Mouse (Mus musculus) G1E (cell line): Measurements from ENCODE around the gene 2010111I01Rik. TPM values are rescaled to one million over a fixed set of nuclear protein-coding genes. Genes with fewer than 3 reads are reported as not detected.
"Not testable (repeated sequence)": the region's sequence is repeated elsewhere in the genome, so short reads cannot be mapped to it uniquely, and the experiment has no call there.

Source experiments
- ATAC-seq: 2 replicates; pipeline ENCODE4 v1.8.0; 2016; ENCODE audit warnings: mild to moderate bottlenecking; ENCODE audit not compliant: insufficient number of reproducible peaks, poor library complexity, low FRiP score, severe bottlenecking; ENCODE audit errors: extremely low read depth
- DNase-seq: peaks from one replicate; pipeline ENCODE4 v3.0.0; 2012; ENCODE audit warnings: low spot score
- H3K27me3 ChIP-seq: 2 replicates; pipeline ENCODE4 v1.6.1; 2012; ENCODE audit warnings: mild to moderate bottlenecking, low read length, inconsistent platforms; ENCODE audit not compliant: insufficient read depth
- H3K36me3 ChIP-seq: replicated peaks from 2 replicates; pipeline ENCODE3; 2012; ENCODE audit warnings: mild to moderate bottlenecking, inconsistent platforms
- H3K4me1 ChIP-seq: 2 replicates; pipeline ENCODE4 v1.6.1; 2012; ENCODE audit warnings: low read depth, low read length, inconsistent platforms, mixed read lengths; ENCODE audit not compliant: insufficient read depth
- H3K4me3 ChIP-seq: 2 replicates; pipeline ENCODE4 v1.5.1; 2012; ENCODE audit warnings: low read depth, mild to moderate bottlenecking, inconsistent platforms, low read length, moderate library complexity, mixed read lengths
- H3K9me3 ChIP-seq: replicated peaks from 2 replicates; pipeline ENCODE4 v1.6.1; 2012; ENCODE audit warnings: inconsistent platforms
- CTCF ChIP-seq: IDR thresholded peaks from 2 replicates; pipeline ENCODE4 v1.5.1; 2012; ENCODE audit warnings: low read depth, low read length, inconsistent platforms, mixed read lengths
- GATA1 ChIP-seq: IDR thresholded peaks from 2 replicates; pipeline ENCODE4 v1.6.1; 2012; ENCODE audit warnings: borderline replicate concordance, low read length, inconsistent platforms, mixed read lengths
- GATA2 ChIP-seq: IDR thresholded peaks from 2 replicates; pipeline ENCODE4 v1.6.1; 2012; ENCODE audit warnings: low read depth, low read length, inconsistent platforms, borderline replicate concordance
- POLR2AphosphoS5 ChIP-seq: IDR thresholded peaks from 2 replicates; pipeline ENCODE4 v1.6.1; 2012; ENCODE audit warnings: low read depth, low read length, inconsistent platforms; ENCODE audit not compliant: insufficient replicate concordance
- TAL1 ChIP-seq: conservative IDR thresholded peaks from 2 replicates; pipeline ENCODE4 v1.6.1; 2012; ENCODE audit warnings: low read depth, low read length, inconsistent platforms, mixed read lengths
- polyA plus RNA-seq: library from polyadenylated mRNA; stranded (reverse); fragments of >175 nt; gene quantifications from 2 replicates; pipeline ENCODE4 v1.2.3, GENCODE M21; 2012
- total RNA-seq, 2 experiments: library from RNA; stranded (forward) in 1 of 2; stranded (reverse) in 1 of 2; fragments of 200-1000 nt in 1 of 2; fragments of >200 nt in 1 of 2; fragmentation: Nextera tagmentation in 1 of 2; gene quantifications; 2 replicates each; pipeline ENCODE4 v1.2.3; 2014 to 2017

2010111I01Rik gene
- total and polyA plus RNA-seq, 3 experiments: 14.7 to 57.2 (median 22.2) TPM

DNA sequence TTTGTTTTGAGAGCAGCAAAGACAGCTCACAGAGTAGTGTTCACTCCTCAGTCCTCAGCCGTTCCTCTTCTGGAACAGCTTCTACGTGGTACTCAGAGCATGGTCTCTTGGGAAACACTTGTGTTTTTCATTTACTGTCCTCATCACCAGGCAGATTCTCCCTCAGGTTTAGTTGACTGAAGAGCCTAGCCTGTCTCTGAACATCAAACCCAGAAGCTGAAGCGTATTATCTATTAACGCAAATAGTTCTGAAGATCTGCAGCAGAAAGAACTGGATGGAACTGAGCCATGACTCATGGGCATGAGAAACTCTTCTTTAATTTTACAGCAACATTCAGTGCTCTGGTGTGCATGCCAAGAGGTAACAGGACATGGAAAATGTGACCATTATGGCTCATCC is 385.4 kb downstream of the 2010111I01Rik start:
- no peaks in the 10 kb centered on the region for H3K9me3 ChIP-seq
- DNase-seq (no peak), ATAC-seq (no peak)
- H3K4me1 ChIP-seq: peaks cover 5% of the 10 kb centered on the region; the same call in 1 of the 2 replicates
- TF ChIP-seq TAL1 (no peak), POLR2AphosphoS5 (no peak), CTCF (no peak), GATA2 (no peak), GATA1 (no peak)
- no peak overlapping the region for H3K4me3 ChIP-seq
- peaks cover 7% of the 10 kb centered on the region for H3K36me3 ChIP-seq
- no peaks in the 10 kb centered on the region for H3K27me3 ChIP-seq

DNA sequence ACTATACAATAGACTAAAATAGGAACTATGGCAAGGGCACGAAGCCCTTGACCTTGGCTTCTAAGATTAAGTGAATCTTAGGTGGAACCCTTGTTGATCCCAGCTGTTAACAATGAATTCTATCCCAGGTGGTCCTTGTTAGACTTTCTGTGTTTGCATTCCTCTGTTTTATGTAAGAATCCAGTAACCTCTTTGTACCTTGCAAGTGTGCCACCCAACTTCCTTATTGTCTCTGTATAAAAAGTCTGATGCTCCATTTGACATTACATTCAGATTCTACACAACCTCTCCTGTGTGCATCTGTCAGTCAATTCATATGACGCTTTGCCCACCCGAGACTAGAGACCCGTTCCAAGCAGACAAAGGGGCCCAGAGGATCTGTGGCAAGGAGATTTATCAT is 388.6 kb downstream of the 2010111I01Rik start:
- not testable (repeated sequence) for ATAC-seq, H3K36me3 ChIP-seq, H3K4me1 ChIP-seq, DNase-seq, H3K9me3 ChIP-seq, H3K27me3 ChIP-seq, H3K4me3 ChIP-seq

DNA sequence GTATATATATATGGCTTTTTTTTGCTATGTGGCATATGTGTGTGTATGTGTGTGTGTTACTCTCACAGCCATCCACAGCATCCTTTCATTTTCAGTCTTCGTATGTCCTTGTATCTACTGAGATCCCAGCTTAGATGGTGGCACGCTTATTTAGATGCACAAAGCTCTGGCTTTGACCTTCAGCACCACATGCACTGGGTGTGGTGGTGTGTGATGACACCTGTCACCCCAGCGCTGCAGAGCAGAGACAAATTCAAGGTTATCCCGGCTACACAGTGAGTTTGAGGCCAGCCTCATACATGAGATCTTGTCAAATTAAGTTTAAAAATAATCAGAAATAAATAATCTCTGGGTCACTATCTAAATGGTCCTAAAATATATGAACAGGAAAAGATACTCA is 391.4 kb downstream of the 2010111I01Rik start:
- no peak for ATAC-seq
- no peak for DNase-seq
- no peak for TF ChIP-seq POLR2AphosphoS5
- TF ChIP-seq CTCF: no peak
- TF ChIP-seq GATA2: no peak
- no peak for TF ChIP-seq TAL1
- TF ChIP-seq GATA1: no peak
- H3K9me3 ChIP-seq: no peaks in the 10 kb centered on the region
- no peaks in the 10 kb centered on the region for H3K27me3 ChIP-seq
- H3K4me1 ChIP-seq: peaks cover 7% of the 10 kb centered on the region; the same call in 1 of the 2 replicates
- peaks cover 15% of the 10 kb centered on the region for H3K36me3 ChIP-seq
- H3K4me3 ChIP-seq: no peak overlapping the region

DNA sequence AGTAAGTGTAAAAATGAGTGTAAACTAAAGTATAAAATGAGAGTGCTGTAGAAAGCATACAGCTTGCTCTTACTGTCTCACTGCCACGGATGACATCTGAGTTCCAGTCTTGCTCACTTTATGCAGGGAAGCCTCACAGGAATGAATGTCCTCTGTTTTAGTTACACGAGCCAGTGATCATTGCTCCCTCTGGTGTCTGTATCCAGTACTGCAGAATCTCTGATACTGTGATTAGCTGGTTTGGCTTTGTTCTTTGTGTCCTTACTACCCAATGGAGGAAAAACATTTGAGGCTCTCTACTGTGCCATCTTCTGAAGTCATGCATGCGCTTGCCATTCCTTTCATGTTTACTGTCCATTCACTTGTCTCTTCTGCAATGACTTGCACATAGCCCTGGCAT is 391.9 kb downstream of the 2010111I01Rik start:
- H3K4me3 ChIP-seq: no peak overlapping the region
- TF ChIP-seq CTCF (peak; percentile 90), TAL1 (no peak)
- H3K9me3 ChIP-seq: no peaks in the 10 kb centered on the region
- no peaks in the 10 kb centered on the region for H3K27me3 ChIP-seq
- no peak for DNase-seq
- peak; percentile 57; the same call in 1 of the 2 replicates for ATAC-seq
- peaks cover 10% of the 10 kb centered on the region; the same call in 1 of the 2 replicates for H3K4me1 ChIP-seq
- peaks cover 15% of the 10 kb centered on the region for H3K36me3 ChIP-seq

DNA sequence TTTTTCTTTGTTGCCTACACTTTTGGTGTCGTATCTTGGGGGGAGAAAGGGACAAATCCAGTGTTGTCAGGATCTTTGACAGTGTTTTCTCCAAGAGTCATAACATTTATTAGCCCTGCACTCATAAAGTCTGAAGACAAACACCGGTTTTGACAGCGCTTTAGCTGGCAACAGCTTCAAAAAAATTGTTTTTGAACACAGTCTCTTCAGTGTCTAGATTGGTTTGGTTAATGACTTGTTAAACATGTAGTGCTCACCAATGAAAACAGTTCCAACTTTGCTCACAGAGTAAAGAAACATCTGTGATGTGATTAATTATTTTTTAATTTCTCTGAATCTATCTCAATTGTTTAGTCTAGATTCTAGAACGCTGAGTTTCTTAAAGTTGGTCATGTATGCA is 394.7 kb downstream of the 2010111I01Rik start:
- Histone ChIP-seq H3K4me1 (peaks cover 21% of the 10 kb centered on the region), H3K36me3 (peaks cover 15% of the 10 kb centered on the region), H3K4me3 (no peak overlapping the region), H3K9me3 (no peaks in the 10 kb centered on the region), H3K27me3 (no peaks in the 10 kb centered on the region)
- ATAC-seq (no peak), DNase-seq (no peak)
- TF ChIP-seq GATA1 (no peak), POLR2AphosphoS5 (no peak), CTCF (no peak), TAL1 (no peak), GATA2 (no peak)

DNA sequence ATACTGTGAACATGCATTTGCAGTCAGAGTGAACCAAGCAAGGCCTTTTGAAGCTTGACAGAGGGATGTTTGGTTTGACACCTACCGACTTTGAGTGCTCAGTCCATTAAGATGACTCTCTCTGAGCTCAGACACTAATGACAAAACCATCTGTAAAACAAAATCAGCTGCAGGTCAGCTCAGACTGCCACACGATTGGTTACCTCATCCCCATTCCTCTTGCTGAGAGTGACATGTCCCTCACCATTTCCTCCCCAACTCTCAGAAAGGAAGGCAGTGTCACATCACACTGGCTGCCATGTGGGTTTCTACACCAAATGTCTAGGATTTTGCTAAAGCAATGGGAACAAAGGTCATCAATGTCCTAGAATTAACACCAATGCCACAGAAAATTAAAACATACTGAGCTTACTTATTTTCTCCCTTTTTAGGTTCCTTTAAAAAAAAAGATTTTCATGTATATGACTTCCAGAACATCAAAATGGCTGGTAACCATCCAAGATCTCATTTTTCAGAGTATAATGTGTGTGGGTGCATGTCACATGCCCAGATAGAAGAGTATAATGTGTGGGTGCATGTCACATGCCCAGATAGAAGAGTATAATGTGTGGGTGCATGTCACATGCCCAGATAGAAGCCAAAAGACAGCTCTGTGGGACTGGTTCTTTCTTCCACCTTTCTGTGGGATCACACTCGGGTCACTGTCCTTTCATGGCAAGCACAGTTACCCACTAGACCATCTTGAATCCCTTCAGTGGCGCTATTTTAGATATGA is 395.6 kb downstream of the 2010111I01Rik start:
- H3K9me3 ChIP-seq: no peaks in the 10 kb centered on the region
- H3K36me3 ChIP-seq: peaks cover 15% of the 10 kb centered on the region
- no peaks in the 10 kb centered on the region for H3K27me3 ChIP-seq
- TF ChIP-seq GATA1 (no peak), GATA2 (no peak), TAL1 (no peak), CTCF (no peak), POLR2AphosphoS5 (no peak)
- peaks cover 21% of the 10 kb centered on the region for H3K4me1 ChIP-seq
- H3K4me3 ChIP-seq: no peak overlapping the region
- DNase-seq: no peak
- ATAC-seq: no peak

DNA sequence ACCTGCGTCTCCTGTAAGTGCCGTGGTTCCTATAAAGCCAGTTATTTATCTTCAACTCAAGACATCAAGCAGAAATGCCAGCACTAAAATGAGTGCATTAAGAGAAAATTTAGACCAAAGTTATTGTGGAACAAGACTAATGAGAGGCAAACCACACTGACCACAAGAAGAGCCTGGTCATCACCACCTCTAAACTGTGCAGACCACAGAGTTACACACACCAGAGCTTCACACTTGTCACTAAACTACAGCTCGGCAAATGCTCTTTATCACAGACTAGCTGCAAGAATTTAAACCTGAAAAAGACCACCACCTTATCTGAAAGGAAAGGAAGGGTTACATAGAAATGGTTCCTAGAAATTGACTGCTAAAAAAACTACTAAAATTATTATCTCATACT is 397.1 kb downstream of the 2010111I01Rik start:
- TF ChIP-seq TAL1: no peak
- no peak for TF ChIP-seq GATA2
- no peak for TF ChIP-seq GATA1
- no peak for TF ChIP-seq POLR2AphosphoS5
- no peak for TF ChIP-seq CTCF
- DNase-seq: no peak
- Histone ChIP-seq H3K4me1 (peaks cover 25% of the 10 kb centered on the region), H3K27me3 (no peaks in the 10 kb centered on the region), H3K9me3 (no peaks in the 10 kb centered on the region), H3K4me3 (no peak overlapping the region), H3K36me3 (peaks cover 14% of the 10 kb centered on the region)
- no peak for ATAC-seq
